Mouse (Mus musculus): Measurements from ENCODE around the gene Olfm1. TPM values are rescaled to one million over a fixed set of nuclear protein-coding genes. Genes with fewer than 3 reads are reported as not detected.
A peak's percentile ranks its signal among the peaks of the same experiment; 100 is the strongest.

Gene Olfm1
- 9.8 TPM in 2 replicates for polyA plus RNA-seq (2012; rRNA removed)

DNA sequence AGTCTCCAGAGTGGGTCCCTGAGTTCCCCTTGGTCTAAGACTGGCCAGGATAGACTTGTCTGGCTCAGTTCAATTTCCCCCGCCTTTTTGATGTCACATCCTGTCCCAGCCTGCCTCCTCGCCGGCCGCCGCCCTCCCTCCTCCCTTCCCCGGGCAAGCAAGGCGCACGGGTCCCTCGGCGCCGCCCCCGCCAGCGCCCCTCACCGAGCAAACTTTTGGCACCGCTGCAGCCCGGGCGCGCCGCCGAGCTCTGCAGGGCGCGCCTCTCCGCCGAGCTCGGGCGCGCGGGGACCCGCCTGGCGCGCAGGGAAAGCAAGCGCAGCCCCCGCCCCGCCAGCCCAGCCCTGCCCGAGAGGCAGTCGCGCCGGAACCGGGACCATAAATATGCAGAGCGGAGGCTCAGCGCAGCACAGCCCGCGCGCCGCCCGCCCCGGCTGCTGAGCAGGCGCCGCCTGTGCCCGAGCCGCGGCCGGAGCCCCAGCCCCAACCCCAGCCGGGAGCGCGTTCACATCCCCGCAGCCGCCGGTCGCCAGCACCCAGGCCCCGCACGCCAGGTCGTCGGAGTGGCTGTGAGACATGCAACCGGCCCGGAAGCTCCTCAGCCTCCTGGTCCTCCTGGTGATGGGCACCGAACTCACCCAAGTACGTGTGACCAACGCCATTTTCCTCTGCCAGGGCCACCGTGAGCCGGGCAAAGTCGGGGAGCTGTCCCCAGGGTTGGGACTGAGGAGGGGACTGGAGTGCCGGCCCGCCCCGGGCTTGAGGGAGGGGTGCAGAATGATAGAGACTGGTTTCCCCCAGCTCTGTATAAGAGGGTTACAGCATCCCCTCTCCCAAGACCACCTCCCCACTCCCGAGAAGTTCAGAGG, at the start of gene Olfm1:
Gene Olfm1, plus strand, starts transcription at position 172 of the 869 bp plus-strand sequence.
- Histone ChIP-seq H3K27me3 (ENCODE audit: control insufficient read depth, insufficient read depth, low read length) (no peaks in the 10 kb centered on the region), H3K27ac (ENCODE audit: control insufficient read depth, insufficient read depth, low read length) (no peak within 1 kb of the TSS), H3K4me3 (ENCODE audit: control insufficient read depth, insufficient read depth, low read length) (0 out of 2 replicates have a peak within 1 kb of the TSS, but pooled peaks have one; percentile 0), H3K4me1 (replicated peaks; ENCODE audit: control insufficient read depth, insufficient read depth, low read length) (no peaks in the 10 kb centered on the region), H3K36me3 (ENCODE audit: control insufficient read depth, insufficient read depth, low read length) (no peaks in the 10 kb centered on the region)
- no peak for TF ChIP-seq POLR2A (IDR thresholded peaks at IDR 0.05; ENCODE audit: control insufficient read depth, extremely low read depth, insufficient read depth, low read length, poor library complexity)
- TF ChIP-seq CTCF (IDR thresholded peaks at IDR 0.05; ENCODE audit: borderline replicate concordance, control insufficient read depth, extremely low read depth, insufficient read depth, low read length, poor library complexity) = no peak
- 2% methylated on average over 76 of the region's 76 CpGs for WGBS
- DNase-seq = no peak

GRCm38 (mm10) chr2:28143417-28144045, 49.3 kb upstream of the Olfm1 start:
- no peaks in the 10 kb centered on the region for H3K36me3 ChIP-seq (ENCODE audit: control insufficient read depth, insufficient read depth, low read length)
- TF ChIP-seq POLR2A (IDR thresholded peaks at IDR 0.05; ENCODE audit: control insufficient read depth, extremely low read depth, insufficient read depth, low read length, poor library complexity) (no peak), CTCF (IDR thresholded peaks at IDR 0.05; ENCODE audit: borderline replicate concordance, control insufficient read depth, extremely low read depth, insufficient read depth, low read length, poor library complexity) (no peak)
- no peaks in the 10 kb centered on the region for H3K27me3 ChIP-seq (ENCODE audit: control insufficient read depth, insufficient read depth, low read length)
- no peaks in the 10 kb centered on the region for H3K4me1 ChIP-seq (replicated peaks; ENCODE audit: control insufficient read depth, insufficient read depth, low read length)
- WGBS = 83% methylated on average over 13 of the region's 13 CpGs
- DNase-seq = no peak
- H3K27ac ChIP-seq (ENCODE audit: control insufficient read depth, insufficient read depth, low read length) = no peak overlapping the region
- no peak overlapping the region for H3K4me3 ChIP-seq (ENCODE audit: control insufficient read depth, insufficient read depth, low read length)

DNA sequence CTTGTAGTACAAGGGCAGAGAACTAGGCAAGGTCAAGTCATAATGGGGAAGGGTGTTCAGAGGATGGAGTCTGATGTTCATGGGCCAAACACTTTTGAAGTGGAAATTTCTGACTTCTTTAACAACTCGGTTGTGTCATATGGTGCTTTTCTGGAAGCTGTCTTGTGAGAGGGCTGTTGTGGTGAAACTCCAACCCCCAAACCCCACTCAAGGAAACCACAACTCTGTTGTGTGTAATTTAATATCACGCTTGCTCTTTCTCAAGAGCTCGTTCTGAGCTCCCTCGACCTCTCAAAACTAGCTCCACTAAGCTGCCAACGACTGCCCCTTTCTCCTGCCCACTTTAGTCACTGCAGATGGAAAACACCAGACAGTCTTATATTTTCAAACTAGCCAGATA, 47.1 kb upstream of the Olfm1 start:
- H3K27ac ChIP-seq (ENCODE audit: control insufficient read depth, insufficient read depth, low read length) = no peak overlapping the region
- H3K4me3 ChIP-seq (ENCODE audit: control insufficient read depth, insufficient read depth, low read length) = no peak overlapping the region
- WGBS = 8% methylated on average over 5 of the region's 5 CpGs
- no peaks in the 10 kb centered on the region for H3K27me3 ChIP-seq (ENCODE audit: control insufficient read depth, insufficient read depth, low read length)
- no peak for DNase-seq
- no peaks in the 10 kb centered on the region for H3K4me1 ChIP-seq (replicated peaks; ENCODE audit: control insufficient read depth, insufficient read depth, low read length)
- no peak for TF ChIP-seq CTCF (IDR thresholded peaks at IDR 0.05; ENCODE audit: borderline replicate concordance, control insufficient read depth, extremely low read depth, insufficient read depth, low read length, poor library complexity)
- no peak for TF ChIP-seq POLR2A (IDR thresholded peaks at IDR 0.05; ENCODE audit: control insufficient read depth, extremely low read depth, insufficient read depth, low read length, poor library complexity)
- no peaks in the 10 kb centered on the region for H3K36me3 ChIP-seq (ENCODE audit: control insufficient read depth, insufficient read depth, low read length)

- H3K4me1 ChIP-seq (replicated peaks; ENCODE audit: control insufficient read depth, insufficient read depth, low read length) = no peaks in the 10 kb centered on the region
- DNase-seq = no peak
- no peak for TF ChIP-seq POLR2A (IDR thresholded peaks at IDR 0.05; ENCODE audit: control insufficient read depth, extremely low read depth, insufficient read depth, low read length, poor library complexity)
- no peak for TF ChIP-seq CTCF (IDR thresholded peaks at IDR 0.05; ENCODE audit: borderline replicate concordance, control insufficient read depth, extremely low read depth, insufficient read depth, low read length, poor library complexity)
- WGBS = 53% methylated on average over 4 of the region's 4 CpGs
- no peak overlapping the region for H3K4me3 ChIP-seq (ENCODE audit: control insufficient read depth, insufficient read depth, low read length)
- no peak overlapping the region for H3K27ac ChIP-seq (ENCODE audit: control insufficient read depth, insufficient read depth, low read length)
- H3K36me3 ChIP-seq (ENCODE audit: control insufficient read depth, insufficient read depth, low read length) = no peaks in the 10 kb centered on the region
- no peaks in the 10 kb centered on the region for H3K27me3 ChIP-seq (ENCODE audit: control insufficient read depth, insufficient read depth, low read length)
Measured at GRCm38 (mm10) chr2:28146152-28146551, 46.6 kb upstream of the Olfm1 start.

DNA sequence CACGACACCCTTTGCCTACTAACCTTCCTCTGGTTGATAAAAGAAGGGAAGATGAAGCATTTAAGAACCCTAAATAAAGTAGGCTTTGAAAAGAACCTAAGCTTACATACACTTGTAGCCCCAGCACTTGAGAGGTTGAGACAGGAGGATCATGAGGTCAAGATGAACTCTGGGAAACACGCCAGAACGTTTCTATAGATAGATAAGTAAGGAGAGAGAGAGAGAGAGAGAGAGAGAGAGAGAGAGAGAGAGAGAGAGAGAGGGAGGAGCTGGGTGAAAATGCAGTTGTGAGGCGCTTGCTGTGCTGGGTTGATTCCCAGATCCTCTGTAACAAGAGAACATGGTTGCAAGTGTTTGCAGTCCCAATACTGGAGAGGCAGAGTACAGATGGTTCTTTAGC, 46.1 kb upstream of the Olfm1 start:
- Histone ChIP-seq H3K4me3 (ENCODE audit: control insufficient read depth, insufficient read depth, low read length) (no peak overlapping the region), H3K36me3 (ENCODE audit: control insufficient read depth, insufficient read depth, low read length) (no peaks in the 10 kb centered on the region), H3K27me3 (ENCODE audit: control insufficient read depth, insufficient read depth, low read length) (no peaks in the 10 kb centered on the region), H3K27ac (ENCODE audit: control insufficient read depth, insufficient read depth, low read length) (no peak overlapping the region), H3K4me1 (replicated peaks; ENCODE audit: control insufficient read depth, insufficient read depth, low read length) (no peaks in the 10 kb centered on the region)
- TF ChIP-seq POLR2A (IDR thresholded peaks at IDR 0.05; ENCODE audit: control insufficient read depth, extremely low read depth, insufficient read depth, low read length, poor library complexity) (no peak), CTCF (IDR thresholded peaks at IDR 0.05; ENCODE audit: borderline replicate concordance, control insufficient read depth, extremely low read depth, insufficient read depth, low read length, poor library complexity) (no peak)
- WGBS = 89% methylated on average over 4 of the region's 4 CpGs
- no peak for DNase-seq

DNA sequence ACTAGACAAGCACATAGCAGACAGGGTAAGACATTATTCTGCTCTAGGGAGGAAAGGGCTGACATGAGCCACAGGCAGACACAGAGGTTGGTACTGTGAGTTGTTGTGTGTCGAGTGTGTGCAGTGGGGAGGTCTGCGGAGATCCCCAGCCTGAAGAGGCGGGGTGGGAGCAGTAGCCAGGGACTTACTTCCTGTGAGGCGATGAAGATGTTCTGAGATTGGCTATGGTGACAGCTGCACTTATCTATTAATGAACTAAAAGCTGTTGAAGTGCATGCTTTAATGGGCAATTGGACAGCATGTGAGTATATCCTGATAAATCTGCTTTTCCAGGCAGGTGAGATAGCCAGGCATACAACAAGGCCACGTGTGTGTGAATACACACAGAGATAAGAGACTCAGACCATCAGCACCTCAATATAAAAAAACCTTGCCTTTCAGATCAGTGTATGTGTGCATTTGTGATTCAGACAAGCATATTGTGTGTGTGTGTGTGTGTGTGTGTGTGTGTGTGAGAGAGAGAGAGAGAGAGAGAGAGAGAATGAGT, 45.5 kb upstream of the Olfm1 start:
- no peak for TF ChIP-seq CTCF (IDR thresholded peaks at IDR 0.05; ENCODE audit: borderline replicate concordance, control insufficient read depth, extremely low read depth, insufficient read depth, low read length, poor library complexity)
- no peak for TF ChIP-seq POLR2A (IDR thresholded peaks at IDR 0.05; ENCODE audit: control insufficient read depth, extremely low read depth, insufficient read depth, low read length, poor library complexity)
- H3K36me3 ChIP-seq (ENCODE audit: control insufficient read depth, insufficient read depth, low read length) = no peaks in the 10 kb centered on the region
- H3K27me3 ChIP-seq (ENCODE audit: control insufficient read depth, insufficient read depth, low read length) = no peaks in the 10 kb centered on the region
- DNase-seq = no peak
- no peak overlapping the region for H3K4me3 ChIP-seq (ENCODE audit: control insufficient read depth, insufficient read depth, low read length)
- WGBS = 92% methylated on average over 5 of the region's 5 CpGs
- no peaks in the 10 kb centered on the region for H3K4me1 ChIP-seq (replicated peaks; ENCODE audit: control insufficient read depth, insufficient read depth, low read length)
- H3K27ac ChIP-seq (ENCODE audit: control insufficient read depth, insufficient read depth, low read length) = no peak overlapping the region

Measured in thymus, adult 2 months (tissue).